Mouse (Mus musculus): ENCODE results near the gene Olfr1195. TPM values are rescaled to one million over a fixed set of nuclear protein-coding genes. Genes with fewer than 3 reads are reported as not detected.

Olfr1195 gene
- not detected in 2 replicates for polyA plus RNA-seq (2012)

DNA sequence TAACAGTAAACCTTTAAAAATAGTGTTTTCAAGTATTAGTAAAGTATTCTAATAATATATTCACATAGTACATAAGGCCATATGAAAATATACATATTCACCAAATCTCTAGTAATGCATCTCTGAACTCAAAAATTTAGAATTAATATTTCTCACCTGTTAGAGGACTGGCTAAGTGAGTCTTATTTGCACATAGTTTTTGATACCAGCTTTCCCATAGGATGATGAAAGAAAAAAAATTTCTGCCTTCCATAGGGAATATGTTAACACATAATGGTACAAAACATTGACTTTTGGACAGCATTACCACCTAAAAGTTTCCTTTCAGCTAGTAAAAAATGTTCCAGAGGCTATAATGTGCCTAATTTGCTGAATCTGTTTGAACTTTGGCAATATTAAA lies at the start of gene Olfr1195:
Olfr1195 (minus strand) TSS at position 101 of the 400 bp plus-strand sequence.

DNA sequence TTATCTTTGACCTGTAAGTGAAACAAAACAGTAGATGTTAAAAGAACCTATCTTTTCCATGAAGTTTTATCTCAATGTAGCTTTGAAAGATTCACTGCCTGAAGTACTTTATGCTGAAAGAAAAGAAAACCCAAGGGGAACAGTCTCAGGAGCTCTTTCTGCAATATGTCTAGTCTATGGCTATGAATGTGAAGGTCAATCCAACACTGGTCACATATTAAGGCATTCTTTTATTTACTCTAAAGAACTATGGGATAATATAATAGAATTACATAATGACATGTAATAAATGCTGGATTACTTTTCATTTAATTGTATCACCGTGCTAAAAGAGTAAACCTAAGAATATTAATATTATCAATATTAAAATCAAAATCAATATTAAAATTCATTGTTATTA lies 43.3 kb upstream of the Olfr1195 start, which contains the start of gene Olfr1197:
Olfr1197 (minus strand) TSS at position 101 of the 400 bp plus-strand sequence.

DNA sequence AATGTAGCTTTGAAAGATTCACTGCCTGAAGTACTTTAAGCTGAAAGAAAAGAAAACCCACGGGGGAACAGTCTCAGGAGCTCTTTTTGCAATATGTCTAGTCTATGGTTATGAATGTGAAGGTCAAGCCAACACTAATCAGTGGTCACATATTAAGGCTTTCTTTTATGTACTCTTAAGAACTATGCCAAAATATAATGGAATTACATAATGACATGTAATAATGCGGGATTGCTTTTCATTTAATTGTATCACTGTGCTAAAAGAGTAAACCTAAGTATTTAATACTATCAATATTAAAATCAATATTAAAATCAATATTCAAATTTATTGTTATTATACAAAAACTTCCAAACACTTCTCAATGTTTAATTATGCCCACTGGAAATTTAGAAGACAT lies 15.5 kb upstream of the Olfr1195 start, which contains the start of gene Olfr1196:
Olfr1196 (minus strand) TSS at position 101 of the 400 bp plus-strand sequence.

DNA sequence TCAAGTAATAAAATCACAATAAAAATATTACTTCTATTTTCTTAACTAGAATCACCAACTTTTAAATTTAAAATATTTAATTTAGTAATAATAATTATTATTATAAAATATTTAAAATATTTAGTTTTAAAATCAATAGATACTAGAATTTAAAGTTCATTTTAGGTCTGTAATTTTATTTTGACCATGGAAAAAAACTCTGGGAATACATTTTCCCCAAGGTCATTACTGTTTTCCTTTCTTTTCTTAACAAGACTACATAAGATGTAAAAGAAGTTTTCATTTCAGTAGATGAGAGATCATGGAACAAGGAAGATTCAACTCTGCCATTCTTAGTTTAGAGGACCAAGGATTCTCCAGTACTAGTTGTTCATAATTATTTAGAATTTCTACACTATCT lies 13.7 kb downstream of the Olfr1195 start, which contains the start of gene Olfr1193:
Olfr1193 (plus strand) TSS at position 301 of the 400 bp plus-strand sequence.

DNA sequence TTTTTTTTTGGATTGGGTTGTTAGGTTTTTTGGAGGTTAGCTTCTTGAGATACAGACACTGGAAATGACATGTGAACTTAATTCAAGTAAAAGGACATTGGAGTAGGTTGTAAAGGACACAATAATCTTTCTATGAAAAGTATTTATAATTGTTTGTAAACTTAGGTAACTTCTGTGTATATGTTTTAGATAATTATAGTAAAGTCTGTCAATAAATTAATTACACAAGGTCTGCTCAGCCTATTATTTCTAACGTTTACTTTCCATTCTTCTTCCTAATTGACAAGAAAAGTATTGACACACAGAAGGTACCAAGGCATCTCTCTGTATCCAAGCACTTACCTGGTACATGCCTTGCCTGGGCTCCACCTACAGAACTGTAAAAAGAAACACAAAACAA lies 40.8 kb downstream of the Olfr1195 start, which contains the start of gene Olfr1192-ps1:
Olfr1192-ps1 (plus strand) TSS at position 301 of the 400 bp plus-strand sequence.

DNA sequence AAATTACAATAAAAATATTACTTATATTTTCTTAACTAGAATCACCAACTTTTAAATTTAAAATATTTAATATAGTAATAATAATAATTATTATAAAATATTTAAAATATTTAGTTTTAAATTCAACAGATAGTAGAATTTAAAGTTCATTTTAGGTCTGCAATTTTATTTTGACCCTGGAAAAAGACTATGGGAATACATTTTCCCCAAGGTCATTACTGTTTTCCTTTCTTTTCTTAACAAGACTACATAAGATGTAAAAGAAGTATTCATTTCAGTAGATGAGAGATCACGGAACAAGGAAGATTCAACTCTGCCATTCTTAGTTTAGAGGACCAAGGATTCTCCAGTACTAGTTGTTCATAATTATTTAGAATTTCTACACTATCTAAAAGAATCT lies 48.7 kb downstream of the Olfr1195 start, which contains the start of gene Olfr1191-ps1:
Olfr1191-ps1 (plus strand) TSS at position 301 of the 400 bp plus-strand sequence.

Other genes with a start within 250 kb of the Olfr1195 start
- not detected in 2 replicates for gene Gm13757, start 240.1 kb downstream of the Olfr1195 start, polyA plus RNA-seq (2012)
- not detected in 2 replicates for gene Olfr1183, start 234.3 kb downstream of the Olfr1195 start, polyA plus RNA-seq (2012)
- not detected in 2 replicates for gene Olfr1184, start 205.6 kb downstream of the Olfr1195 start, polyA plus RNA-seq (2012)
- gene Olfr1185-ps1, start 195.9 kb downstream of the Olfr1195 start, polyA plus RNA-seq (2012), result not detected in 2 replicates
- gene Olfr1186, start 170.6 kb downstream of the Olfr1195 start, polyA plus RNA-seq (2012), result not detected in 2 replicates
- not detected in 2 replicates for gene Olfr1188, start 132.3 kb downstream of the Olfr1195 start, polyA plus RNA-seq (2012)
- gene Olfr1189, start 102.7 kb downstream of the Olfr1195 start, polyA plus RNA-seq (2012), result not detected in 2 replicates
- gene Olfr1191-ps1, start 48.6 kb downstream of the Olfr1195 start, polyA plus RNA-seq (2012), result not detected in 2 replicates
- gene Olfr1192-ps1, start 40.7 kb downstream of the Olfr1195 start, polyA plus RNA-seq (2012), result not detected in 2 replicates
- not detected in 2 replicates for gene Olfr1193, start 13.6 kb downstream of the Olfr1195 start, polyA plus RNA-seq (2012)
- gene Olfr1196, start 15.4 kb upstream of the Olfr1195 start, polyA plus RNA-seq (2012), result not detected in 2 replicates
- not detected in 2 replicates for gene Olfr1197, start 43.2 kb upstream of the Olfr1195 start, polyA plus RNA-seq (2012)
- gene Olfr1198, start 62.2 kb upstream of the Olfr1195 start, polyA plus RNA-seq (2012), result not detected in 2 replicates
- gene Olfr1199, start 71.3 kb upstream of the Olfr1195 start, polyA plus RNA-seq (2012), result not detected in 2 replicates
- gene Olfr1200, start 81.3 kb upstream of the Olfr1195 start, polyA plus RNA-seq (2012), result 0.01 TPM in 1 of 2 replicates, not detected in the other
- not detected in 2 replicates for gene Olfr1201, start 103.8 kb upstream of the Olfr1195 start, polyA plus RNA-seq (2012)
- gene Olfr1202, start 125.3 kb upstream of the Olfr1195 start, polyA plus RNA-seq (2012), result not detected in 2 replicates
- gene Olfr1205, start 140.6 kb upstream of the Olfr1195 start, polyA plus RNA-seq (2012), result not detected in 2 replicates
- not detected in 2 replicates for gene Olfr1204, start 160.1 kb upstream of the Olfr1195 start, polyA plus RNA-seq (2012)
- not detected in 2 replicates for gene Olfr1206, start 174.0 kb upstream of the Olfr1195 start, polyA plus RNA-seq (2012)
- gene Olfr1208, start 213.1 kb upstream of the Olfr1195 start, polyA plus RNA-seq (2012), result 0.03 TPM in 1 of 2 replicates, not detected in the other
- gene Olfr1209, start 226.0 kb upstream of the Olfr1195 start, polyA plus RNA-seq (2012), result not detected in 2 replicates
- 0.02 and 0.03 TPM in 2 replicates for gene Olfr1211, start 248.9 kb upstream of the Olfr1195 start, polyA plus RNA-seq (2012)

Measured in megakaryocyte-erythroid progenitor cell, adult 5 weeks (primary cell).